Mouse (Mus musculus) ES-Bruce4 (cell line): ENCODE results near the gene Scn8a.

Experiments used
- CTCF ChIP-seq: IDR thresholded peaks from one replicate; pipeline ENCODE4 v1.8.1; 2011; ENCODE audit warnings: low read depth, low read length
- EP300 ChIP-seq: IDR thresholded peaks from 2 replicates; pipeline ENCODE4 v1.6.1; 2011; ENCODE audit warnings: low read depth, low read length; ENCODE audit not compliant: insufficient read depth
- POLR2A ChIP-seq: IDR thresholded peaks from one replicate; pipeline ENCODE4 v1.8.1; 2011; ENCODE audit warnings: low read length; ENCODE audit not compliant: insufficient read depth

- no peak for TF ChIP-seq EP300
- no peak for TF ChIP-seq CTCF
- TF ChIP-seq POLR2A = no peak
These were observed 184.9 kb downstream of the Scn8a start for GRCm38 (mm10) chr15:101054541-101054940.
